Mouse (Mus musculus) ES-Bruce4 (cell line): ENCODE data around the gene Cux2.

Source experiments
- CTCF ChIP-seq: IDR thresholded peaks from one replicate; pipeline ENCODE4 v1.8.1; 2011; ENCODE audit warnings: low read depth, low read length
- EP300 ChIP-seq: IDR thresholded peaks from 2 replicates; pipeline ENCODE4 v1.6.1; 2011; ENCODE audit warnings: low read depth, low read length; ENCODE audit not compliant: insufficient read depth

- no peak for TF ChIP-seq CTCF
- no peak for TF ChIP-seq EP300
Measured at GRCm38 (mm10) chr5:122054130-122054843, 4.4 kb upstream of the Cux2 start.
